Mouse (Mus musculus) MEL (cell line): ENCODE measurements around the gene Atrnl1. TPM values are rescaled to one million over a fixed set of nuclear protein-coding genes. Genes with fewer than 3 reads are reported as not detected.

Experiments used
- DNase-seq: peaks from one replicate; pipeline ENCODE4 v3.0.0; 2011; ENCODE audit warnings: low read depth, low spot score
- H3K27ac ChIP-seq: 2 replicates; pipeline ENCODE4 v1.5.1; 2012; ENCODE audit warnings: low read depth, mild to moderate bottlenecking, control low read depth, low read length, moderate library complexity; ENCODE audit not compliant: control insufficient read depth
- H3K27me3 ChIP-seq, 2 experiments: fragments of 150-350 bp in 1 of 2; sonication (generic) in 1 of 2; 2 replicates each; pipeline ENCODE4 v1.6.1; 2012; ENCODE audit warnings: low read length in 2 of 2, mild to moderate bottlenecking in 2 of 2, improper control_type of control experiment in 1 of 2, moderate library complexity in 1 of 2; ENCODE audit not compliant: insufficient read depth in 2 of 2, control insufficient read depth in 1 of 2
- H3K36me3 ChIP-seq, 2 experiments: 2 replicates each; pipeline ENCODE4 v1.6.1; 2012 to 2014; ENCODE audit warnings: low read length in 2 of 2, improper control_type of control experiment in 1 of 2, inconsistent platforms in 1 of 2, mild to moderate bottlenecking in 1 of 2; ENCODE audit not compliant: insufficient read depth in 2 of 2, control insufficient read depth in 1 of 2
- H3K4me1 ChIP-seq, 2 experiments: fragments of 150-350 bp in 1 of 2; sonication (generic) in 1 of 2; 2 replicates each; pipeline ENCODE4 v1.6.1; 2012; ENCODE audit warnings: low read length in 2 of 2, improper control_type of control experiment in 1 of 2, mild to moderate bottlenecking in 1 of 2; ENCODE audit not compliant: insufficient read depth in 2 of 2, control insufficient read depth in 1 of 2
- H3K4me3 ChIP-seq, 2 experiments: fragments of 150-350 bp in 1 of 2; sonication (generic) in 1 of 2; 2 replicates each; pipeline ENCODE4 v1.5.1; 2012; ENCODE audit warnings: low read depth in 2 of 2, low read length in 2 of 2, mild to moderate bottlenecking in 2 of 2, moderate library complexity in 2 of 2, control low read depth in 1 of 2, improper control_type of control experiment in 1 of 2; ENCODE audit not compliant: control insufficient read depth in 1 of 2, insufficient read depth in 1 of 2
- H3K79me2 ChIP-seq: 2 replicates; pipeline ENCODE4 v1.6.1; 2012; ENCODE audit warnings: mild to moderate bottlenecking, low read length, moderate library complexity; ENCODE audit not compliant: control insufficient read depth, poor library complexity, insufficient read depth
- H3K9ac ChIP-seq: 2 replicates; pipeline ENCODE4 v1.6.1; 2012; ENCODE audit warnings: low read depth, mild to moderate bottlenecking, control low read depth, low read length, moderate library complexity; ENCODE audit not compliant: control insufficient read depth, poor library complexity, severe bottlenecking
- H3K9me3 ChIP-seq: fragments of 150-350 bp; sonication (generic); replicated peaks from 2 replicates; pipeline ENCODE4 v1.6.1; 2012; ENCODE audit warnings: mild to moderate bottlenecking, low read length, improper control_type of control experiment, moderate library complexity; ENCODE audit not compliant: insufficient read depth
- BHLHE40 ChIP-seq: IDR thresholded peaks from 2 replicates; pipeline ENCODE4 v1.6.1; 2012; ENCODE audit warnings: low read depth, mild to moderate bottlenecking, inconsistent platforms, low read length, improper control_type of control experiment, borderline replicate concordance
- CHD1 ChIP-seq: IDR thresholded peaks from 2 replicates; pipeline ENCODE4 v1.6.1; 2012; ENCODE audit warnings: low read depth, mild to moderate bottlenecking, inconsistent platforms, low read length, improper control_type of control experiment
- CHD2 ChIP-seq: IDR thresholded peaks from 2 replicates; pipeline ENCODE4 v1.6.1; 2011; ENCODE audit warnings: low read length, improper control_type of control experiment
- E2F4 ChIP-seq: IDR thresholded peaks from 2 replicates; pipeline ENCODE4 v1.6.1; 2011; ENCODE audit warnings: low read depth, low read length, improper control_type of control experiment, borderline replicate concordance
- ETS1 ChIP-seq: IDR thresholded peaks from 2 replicates; pipeline ENCODE4 v1.6.1; 2012; ENCODE audit warnings: low read depth, mild to moderate bottlenecking, inconsistent platforms, low read length, improper control_type of control experiment, moderate library complexity
- GABPA ChIP-seq: IDR thresholded peaks from 2 replicates; pipeline ENCODE4 v1.6.1; 2012; ENCODE audit warnings: low read depth, mild to moderate bottlenecking, inconsistent platforms, low read length, improper control_type of control experiment, moderate library complexity
- GATA1 ChIP-seq: IDR thresholded peaks from 2 replicates; pipeline ENCODE4 v1.6.1; 2011; ENCODE audit warnings: low read depth, low read length, improper control_type of control experiment
- HCFC1 ChIP-seq: IDR thresholded peaks from 2 replicates; pipeline ENCODE4 v1.6.1; 2012; ENCODE audit warnings: low read depth, mild to moderate bottlenecking, inconsistent platforms, low read length, improper control_type of control experiment, moderate library complexity
- KAT2A ChIP-seq: conservative IDR thresholded peaks from 2 replicates; pipeline ENCODE4 v1.6.1; 2012; ENCODE audit warnings: low read depth, low read length, improper control_type of control experiment, inconsistent platforms
- MAFK ChIP-seq: IDR thresholded peaks from 2 replicates; pipeline ENCODE4 v1.6.1; 2011; ENCODE audit warnings: low read depth, mild to moderate bottlenecking, low read length, improper control_type of control experiment, borderline replicate concordance
- MAX ChIP-seq: IDR thresholded peaks from 2 replicates; pipeline ENCODE4 v1.6.1; 2011; ENCODE audit warnings: low read length, improper control_type of control experiment
- MAZ ChIP-seq: IDR thresholded peaks from 2 replicates; pipeline ENCODE4 v1.6.1; 2012; ENCODE audit warnings: low read depth, mild to moderate bottlenecking, inconsistent platforms, low read length, improper control_type of control experiment
- MYC ChIP-seq: IDR thresholded peaks from 2 replicates; pipeline ENCODE4 v1.6.1; 2011; ENCODE audit warnings: low read depth, mild to moderate bottlenecking, low read length, improper control_type of control experiment, moderate library complexity
- POLR2AphosphoS5 ChIP-seq: IDR thresholded peaks from 2 replicates; pipeline ENCODE4 v1.6.1; 2012; ENCODE audit warnings: low read depth, borderline replicate concordance, mild to moderate bottlenecking, inconsistent platforms, low read length, moderate library complexity, mixed read lengths
- RAD21 ChIP-seq: IDR thresholded peaks from 2 replicates; pipeline ENCODE4 v1.6.1; 2011; ENCODE audit warnings: mild to moderate bottlenecking, low read depth, low read length, improper control_type of control experiment
- SMC3 ChIP-seq: IDR thresholded peaks from 2 replicates; pipeline ENCODE4 v1.6.1; 2011; ENCODE audit warnings: low read depth, low read length, improper control_type of control experiment
- TBP ChIP-seq: IDR thresholded peaks from 2 replicates; pipeline ENCODE4 v1.8.0; 2011; ENCODE audit warnings: low read depth, low read length, improper control_type of control experiment
- UBTF ChIP-seq: IDR thresholded peaks from 2 replicates; pipeline ENCODE4 v1.6.1; 2012; ENCODE audit warnings: low read depth, mild to moderate bottlenecking, inconsistent platforms, low read length, improper control_type of control experiment, moderate library complexity, borderline replicate concordance; ENCODE audit not compliant: insufficient read depth
- USF2 ChIP-seq, 2 experiments: IDR thresholded peaks; 2 replicates each; pipeline ENCODE4 v1.6.1; 2011 to 2012; ENCODE audit warnings: improper control_type of control experiment in 2 of 2, low read length in 2 of 2, borderline replicate concordance in 1 of 2, inconsistent platforms in 1 of 2, low read depth in 1 of 2, mild to moderate bottlenecking in 1 of 2; ENCODE audit not compliant: insufficient read depth in 1 of 2
- ZC3H11A ChIP-seq: IDR thresholded peaks from 2 replicates; pipeline ENCODE4 v1.6.1; 2012; ENCODE audit warnings: low read depth, mild to moderate bottlenecking, inconsistent platforms, low read length, improper control_type of control experiment
- ZMIZ1 ChIP-seq: IDR thresholded peaks from 2 replicates; pipeline ENCODE4 v1.6.1; 2012; ENCODE audit warnings: low read depth, mild to moderate bottlenecking, inconsistent platforms, low read length, improper control_type of control experiment, moderate library complexity
- polyA plus RNA-seq, 2 experiments: library from polyadenylated mRNA; stranded (reverse) in 1 of 2; unstranded in 1 of 2; fragments of >175 nt in 1 of 2; fragments of >200 nt in 1 of 2; gene quantifications; 2 replicates each; pipeline versions ENCODE4 v1.2.1 to v1.2.4; 2012; ENCODE audit warnings: low replicate concordance in 2 of 2, low read depth in 1 of 2; ENCODE audit not compliant: insufficient read length in 2 of 2, insufficient read depth in 1 of 2, missing spikeins in 1 of 2
- total RNA-seq: library from RNA; depleted of rRNA; stranded (reverse); fragments of 300-350 nt; gene quantifications from 2 replicates; pipeline ENCODE4 v1.2.3, GENCODE M21; 2012

Atrnl1 gene
- total and polyA plus RNA-seq, 3 experiments: 6.4 to 8.2 TPM; not detected in 1

DNA sequence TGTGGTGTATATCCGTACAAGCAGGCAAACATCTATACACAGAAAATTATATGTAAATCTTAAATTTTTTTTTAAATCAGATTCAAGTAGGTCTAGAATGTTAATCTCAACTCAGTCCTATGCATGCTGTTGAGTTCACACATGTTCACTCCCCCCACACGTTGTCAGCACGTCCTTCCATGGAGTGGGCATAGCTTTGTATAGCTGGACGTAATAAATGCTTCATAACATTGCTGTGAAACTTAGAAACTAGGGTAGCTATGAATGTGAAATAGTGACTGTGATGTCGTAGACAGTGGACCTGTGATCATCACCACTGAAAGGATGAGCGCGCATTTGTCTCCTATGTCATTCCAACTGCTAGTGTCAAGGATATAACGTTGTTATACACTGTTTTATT is 278.0 kb downstream of the Atrnl1 start:
- Histone ChIP-seq H3K27ac (no peak overlapping the region), H3K4me3 (no peak overlapping the region), H3K4me1 (peaks cover 0 to 6% of the 10 kb centered on the region in 2 experiments; a peak in 2 of 4 replicates), H3K9me3 (no peaks in the 10 kb centered on the region), H3K36me3 (no peaks in the 10 kb centered on the region; a peak in 1 of 4 replicates), H3K9ac (no peak overlapping the region), H3K79me2 (no peaks in the 10 kb centered on the region), H3K27me3 (no peaks in the 10 kb centered on the region)
- TF ChIP-seq USF2 (IDR thresholded peaks at IDR 0.05; ENCODE audit: borderline replicate concordance in 1 of 2, insufficient read depth in 1 of 2, low read depth in 1 of 2, low read length in 2 of 2) (no peak), CHD1 (no peak), KAT2A (no peak), E2F4 (no peak), MAFK (no peak), SMC3 (no peak), ZMIZ1 (no peak), MAX (no peak), BHLHE40 (no peak), RAD21 (no peak), GABPA (no peak), ETS1 (no peak), HCFC1 (no peak), UBTF (no peak)
- DNase-seq: no peak

DNA sequence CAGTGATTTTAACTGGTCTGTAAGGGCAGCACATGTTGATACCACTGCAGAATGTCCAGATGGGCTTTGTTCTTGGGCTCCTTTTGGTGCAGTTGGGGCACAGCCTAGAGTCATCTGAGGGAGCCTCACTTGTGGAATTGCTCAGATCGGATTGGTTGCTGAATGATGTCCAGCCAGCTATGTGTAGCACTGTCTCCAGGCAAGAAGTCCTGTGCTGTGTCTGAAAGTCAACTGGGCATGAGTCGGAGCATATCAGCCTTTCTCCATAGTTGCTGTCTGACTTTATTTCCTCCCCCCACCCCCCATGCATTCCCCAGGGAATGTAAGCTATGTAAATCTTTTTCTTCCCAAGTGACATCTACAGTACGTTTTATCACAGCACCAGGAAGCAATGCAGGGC is 278.9 kb downstream of the Atrnl1 start:
- Histone ChIP-seq H3K4me1 (peaks cover 4 to 9% of the 10 kb centered on the region in 2 experiments), H3K79me2 (no peaks in the 10 kb centered on the region), H3K9ac (no peak overlapping the region), H3K9me3 (no peaks in the 10 kb centered on the region), H3K36me3 (peaks cover 0 to 4% of the 10 kb centered on the region in 2 experiments; a peak in 2 of 4 replicates), H3K27me3 (no peaks in the 10 kb centered on the region), H3K4me3 (no peak overlapping the region), H3K27ac (no peak overlapping the region)
- TF ChIP-seq MAZ: no peak
- TF ChIP-seq GATA1: no peak
- no peak for TF ChIP-seq MYC
- TF ChIP-seq ETS1: no peak
- no peak for TF ChIP-seq SMC3
- TF ChIP-seq CHD2: no peak
- no peak for TF ChIP-seq POLR2AphosphoS5
- no peak for TF ChIP-seq TBP
- TF ChIP-seq CHD1: no peak
- no peak for TF ChIP-seq ZC3H11A
- no peak for TF ChIP-seq HCFC1
- no peak for DNase-seq
